Mouse (Mus musculus): ENCODE data around the gene Cers2. TPM values are rescaled to one million over a fixed set of nuclear protein-coding genes. Genes with fewer than 3 reads are reported as not detected.

The Cers2 gene
- 274 TPM for polyA plus RNA-seq (2017; shearing (Covaris generic))

GRCm38 (mm10) chr3:95314486-95315093, at the start of gene Cers2:
Cers2 (plus strand) TSS chr3:95314791.

GRCm38 (mm10) chr3:95281216-95282126, 33.1 kb upstream of the Cers2 start, which contains the start of the genes Mindy1 and Prune1:
Mindy1 (plus strand) TSS chr3:95281345.
Prune1 (minus strand) TSS chr3:95282076.

GRCm38 (mm10) chr3:95307100-95307499, 7.5 kb upstream of the Cers2 start, which contains the start of gene Anxa9:
Anxa9 (minus strand) TSS chr3:95307176.

GRCm38 (mm10) chr3:95356701-95357449, 42.3 kb downstream of the Cers2 start, which contains the start of gene Setdb1:
Setdb1 (minus strand) TSS chr3:95357202.

Other genes starting within 250 kb of the Cers2 start
- gene Pip5k1a, start 207.9 kb upstream of the Cers2 start, polyA plus RNA-seq (2017; shearing (Covaris generic)) = 36.4 TPM
- gene Vps72, start 203.8 kb upstream of the Cers2 start, polyA plus RNA-seq (2017; shearing (Covaris generic)) = 118 TPM
- 2.9 TPM for gene Tmod4, start 190.3 kb upstream of the Cers2 start, polyA plus RNA-seq (2017; shearing (Covaris generic))
- gene Scnm1, start 180.8 kb upstream of the Cers2 start, polyA plus RNA-seq (2017; shearing (Covaris generic)) = 117 TPM
- gene Lysmd1, start 180.7 kb upstream of the Cers2 start, polyA plus RNA-seq (2017; shearing (Covaris generic)) = 31.2 TPM
- 264 TPM for gene Tnfaip8l2, start 172.4 kb upstream of the Cers2 start, polyA plus RNA-seq (2017; shearing (Covaris generic))
- gene Sema6c, start 154.3 kb upstream of the Cers2 start, polyA plus RNA-seq (2017; shearing (Covaris generic)) = 0.38 TPM
- gene Gabpb2, start 96.9 kb upstream of the Cers2 start, polyA plus RNA-seq (2017; shearing (Covaris generic)) = 37.4 TPM
- gene Cdc42se1, start 86.1 kb upstream of the Cers2 start, polyA plus RNA-seq (2017; shearing (Covaris generic)) = 440 TPM
- gene Mllt11, start 82.6 kb upstream of the Cers2 start, polyA plus RNA-seq (2017; shearing (Covaris generic)) = 8.8 TPM
- gene Gm128, start 73.2 kb upstream of the Cers2 start, polyA plus RNA-seq (2017; shearing (Covaris generic)) = 0.97 TPM
- gene Bnipl, start 63.6 kb upstream of the Cers2 start, polyA plus RNA-seq (2017; shearing (Covaris generic)) = not detected
- 28.8 TPM for gene Mindy1, start 33.4 kb upstream of the Cers2 start, polyA plus RNA-seq (2017; shearing (Covaris generic))
- gene Prune1, start 32.7 kb upstream of the Cers2 start, polyA plus RNA-seq (2017; shearing (Covaris generic)) = 7.2 TPM
- gene Anxa9, start 7.6 kb upstream of the Cers2 start, polyA plus RNA-seq (2017; shearing (Covaris generic)) = 0.62 TPM
- gene Setdb1, start 42.4 kb downstream of the Cers2 start, polyA plus RNA-seq (2017; shearing (Covaris generic)) = 47.0 TPM
- gene 4930558C23Rik, start 88.0 kb downstream of the Cers2 start, polyA plus RNA-seq (2017; shearing (Covaris generic)) = not detected
- gene Arnt, start 119.6 kb downstream of the Cers2 start, polyA plus RNA-seq (2017; shearing (Covaris generic)) = 59.4 TPM
- gene Ctsk, start 184.5 kb downstream of the Cers2 start, polyA plus RNA-seq (2017; shearing (Covaris generic)) = 0.18 TPM
- gene Ctss, start 212.0 kb downstream of the Cers2 start, polyA plus RNA-seq (2017; shearing (Covaris generic)) = 419 TPM
- gene Hormad1, start 244.9 kb downstream of the Cers2 start, polyA plus RNA-seq (2017; shearing (Covaris generic)) = not detected

All from activated CD4-positive, CD25-positive, alpha-beta regulatory T cell, adult 9 weeks (primary cell).